Mouse (Mus musculus): ENCODE results near the gene Cad. TPM values are rescaled to one million over a fixed set of nuclear protein-coding genes. Genes with fewer than 3 reads are reported as not detected.

Gene Cad
- polyA plus RNA-seq, 1 experiment from 2014 or later: 38.4 TPM

GRCm38 (mm10) chr5:31092231-31092975 is 37.8 kb downstream of the Cad start:
- WGBS: 4% methylated on average over 33 of the region's 53 CpGs
- peaks cover 100% of the 10 kb centered on the region for H3K27me3 ChIP-seq (replicated peaks)
- no peak for ATAC-seq (ENCODE audit: insufficient number of reproducible peaks, low FRiP score)
- peaks cover 33% of the 10 kb centered on the region for H3K4me1 ChIP-seq (replicated peaks)
- no peak overlapping the region for H3K27ac ChIP-seq (ENCODE audit: poor library complexity, severe bottlenecking)
- no peaks in the 10 kb centered on the region for H3K9me3 ChIP-seq (replicated peaks)
- peak overlapping the region; percentile 45 for H3K4me3 ChIP-seq
- H3K9ac ChIP-seq: peak overlapping the region; percentile 55; the same call in 1 of the 2 replicates
- H3K4me2 ChIP-seq: peak overlapping the region; percentile 71
- no peaks in the 10 kb centered on the region for H3K36me3 ChIP-seq

GRCm38 (mm10) chr5:31093151-31094041 is 38.8 kb downstream of the Cad start:
- Histone ChIP-seq H3K4me1 (replicated peaks) (peaks cover 33% of the 10 kb centered on the region), H3K4me3 (peak overlapping the region; percentile 45), H3K9ac (peak overlapping the region; percentile 55), H3K27ac (ENCODE audit: poor library complexity, severe bottlenecking) (no peak overlapping the region), H3K4me2 (peak overlapping the region; percentile 71), H3K27me3 (replicated peaks) (peaks cover 99% of the 10 kb centered on the region), H3K36me3 (no peaks in the 10 kb centered on the region), H3K9me3 (replicated peaks) (no peaks in the 10 kb centered on the region)
- under 1% methylated on average over 52 of the region's 54 CpGs for WGBS
- ATAC-seq (ENCODE audit: insufficient number of reproducible peaks, low FRiP score): 0 out of 2 replicates have a peak, but pooled peaks have one; percentile 51

GRCm38 (mm10) chr5:31094100-31094798 is 39.7 kb downstream of the Cad start:
- ATAC-seq (ENCODE audit: insufficient number of reproducible peaks, low FRiP score): no peak
- Histone ChIP-seq H3K36me3 (no peaks in the 10 kb centered on the region), H3K27me3 (replicated peaks) (peaks cover 99% of the 10 kb centered on the region), H3K9ac (no peak overlapping the region; the same call in 1 of the 2 replicates), H3K4me2 (peak overlapping the region; percentile 71), H3K4me3 (peak overlapping the region; percentile 45), H3K9me3 (replicated peaks) (no peaks in the 10 kb centered on the region), H3K27ac (ENCODE audit: poor library complexity, severe bottlenecking) (no peak overlapping the region), H3K4me1 (replicated peaks) (peaks cover 33% of the 10 kb centered on the region)
- 4% methylated on average over 29 of the region's 29 CpGs for WGBS

GRCm38 (mm10) chr5:31094799-31095691 is 40.5 kb downstream of the Cad start:
- Histone ChIP-seq H3K9ac (peak overlapping the region; percentile 48; the same call in 1 of the 2 replicates), H3K9me3 (replicated peaks) (no peaks in the 10 kb centered on the region), H3K27me3 (replicated peaks) (peaks cover 97% of the 10 kb centered on the region), H3K4me1 (replicated peaks) (peaks cover 33% of the 10 kb centered on the region), H3K36me3 (no peaks in the 10 kb centered on the region), H3K4me3 (peak overlapping the region; percentile 45), H3K4me2 (peak overlapping the region; percentile 71), H3K27ac (ENCODE audit: poor library complexity, severe bottlenecking) (no peak overlapping the region)
- WGBS: under 1% methylated on average over 59 of the region's 59 CpGs
- ATAC-seq (ENCODE audit: insufficient number of reproducible peaks, low FRiP score): no peak; the same call in 1 of the 2 replicates

GRCm38 (mm10) chr5:31095711-31096480 is 41.3 kb downstream of the Cad start:
- H3K36me3 ChIP-seq: no peaks in the 10 kb centered on the region
- H3K27ac ChIP-seq (ENCODE audit: poor library complexity, severe bottlenecking): no peak overlapping the region
- peaks cover 33% of the 10 kb centered on the region for H3K4me1 ChIP-seq (replicated peaks)
- no peak overlapping the region; the same call in 1 of the 2 replicates for H3K9ac ChIP-seq
- no peaks in the 10 kb centered on the region for H3K9me3 ChIP-seq (replicated peaks)
- no peak for ATAC-seq (ENCODE audit: insufficient number of reproducible peaks, low FRiP score)
- 32% methylated on average over 11 of the region's 11 CpGs for WGBS
- H3K27me3 ChIP-seq (replicated peaks): peaks cover 89% of the 10 kb centered on the region
- H3K4me3 ChIP-seq: peak overlapping the region; percentile 45
- H3K4me2 ChIP-seq: peak overlapping the region; percentile 71

- ATAC-seq (ENCODE audit: insufficient number of reproducible peaks, low FRiP score): no peak
- H3K4me1 ChIP-seq (replicated peaks): no peaks in the 10 kb centered on the region
- H3K27ac ChIP-seq (ENCODE audit: poor library complexity, severe bottlenecking): no peak within 1 kb of the TSS
- WGBS: 78% methylated on average over 9 of the region's 9 CpGs
- peaks cover 15% of the 10 kb centered on the region for H3K27me3 ChIP-seq (replicated peaks)
- H3K36me3 ChIP-seq: no peaks in the 10 kb centered on the region
- H3K4me2 ChIP-seq: no peak within 1 kb of the TSS
- H3K4me3 ChIP-seq: no peak within 1 kb of the TSS
- no peak within 1 kb of the TSS for H3K9ac ChIP-seq
- no peaks in the 10 kb centered on the region for H3K9me3 ChIP-seq (replicated peaks)
Observed at GRCm38 (mm10) chr5:31105814-31106335, 51.3 kb downstream of the Cad start, which contains the start of gene Dnajc5g. Gene Dnajc5g (plus strand): TSS chr5:31106285.

- no peak for ATAC-seq (ENCODE audit: insufficient number of reproducible peaks, low FRiP score)
- H3K9ac ChIP-seq: no peak within 1 kb of the TSS
- no peak within 1 kb of the TSS for H3K27ac ChIP-seq (ENCODE audit: poor library complexity, severe bottlenecking)
- no peaks in the 10 kb centered on the region for H3K36me3 ChIP-seq
- H3K4me3 ChIP-seq: no peak within 1 kb of the TSS
- WGBS: 85% methylated on average over 18 of the region's 18 CpGs
- H3K27me3 ChIP-seq (replicated peaks): peaks cover 15% of the 10 kb centered on the region
- H3K4me2 ChIP-seq: no peak within 1 kb of the TSS
- H3K4me1 ChIP-seq (replicated peaks): no peaks in the 10 kb centered on the region
- H3K9me3 ChIP-seq (replicated peaks): no peaks in the 10 kb centered on the region
Observed at GRCm38 (mm10) chr5:31108000-31108490, 53.5 kb downstream of the Cad start, which contains the start of gene Slc30a3. Gene Slc30a3 (minus strand): TSS chr5:31108237.

- no peak for ATAC-seq (ENCODE audit: insufficient number of reproducible peaks, low FRiP score)
- Histone ChIP-seq H3K9ac (no peak overlapping the region), H3K27me3 (replicated peaks) (peaks cover 3% of the 10 kb centered on the region; the same call in 1 of the 2 replicates), H3K4me3 (no peak overlapping the region), H3K36me3 (no peaks in the 10 kb centered on the region), H3K4me1 (replicated peaks) (no peaks in the 10 kb centered on the region), H3K9me3 (replicated peaks) (no peaks in the 10 kb centered on the region), H3K27ac (ENCODE audit: poor library complexity, severe bottlenecking) (no peak overlapping the region), H3K4me2 (no peak overlapping the region)
- WGBS: 25% methylated on average over 7 of the region's 7 CpGs
Observed at GRCm38 (mm10) chr5:31110781-31111180, 56.2 kb downstream of the Cad start.

GRCm38 (mm10) chr5:31116354-31116753 is 61.8 kb downstream of the Cad start, which contains the start of gene Trim54:
Gene Trim54 (plus strand): TSS chr5:31116712.
- 11% methylated on average over 3 of the region's 3 CpGs for WGBS
- Histone ChIP-seq H3K27ac (ENCODE audit: poor library complexity, severe bottlenecking) (peak within 1 kb of the TSS; percentile 85), H3K4me2 (peak within 1 kb of the TSS; percentile 69), H3K4me1 (replicated peaks) (peaks cover 10% of the 10 kb centered on the region), H3K9me3 (replicated peaks) (no peaks in the 10 kb centered on the region), H3K9ac (peak within 1 kb of the TSS; percentile 60), H3K27me3 (replicated peaks) (no peaks in the 10 kb centered on the region; the same call in 1 of the 2 replicates), H3K4me3 (peak within 1 kb of the TSS; percentile 36), H3K36me3 (no peaks in the 10 kb centered on the region)
- 0 out of 2 replicates have a peak, but pooled peaks have one; percentile 42 for ATAC-seq (ENCODE audit: insufficient number of reproducible peaks, low FRiP score)

Measured in heart, embryonic 12.5 days (tissue).